Mouse (Mus musculus) heart, postnatal 10 days (tissue): ENCODE measurements at regions not wholly inside any gene's neighbourhood (a gene's known extent, or its start where the extent isn't known, plus 50 kb on each side); places are given as distances from the start of the nearest gene placed in this dataset.

Source experiments
- DNase-seq, 2 experiments: peaks; one replicate each; pipeline ENCODE4 v3.0.0; 2021
- intact Hi-C: fragments of 180-260 bp; cut with DNase I; formaldehyde crosslinking; loops from one replicate; pipeline ENCODE4 v1.15.1; 2025

DNA sequence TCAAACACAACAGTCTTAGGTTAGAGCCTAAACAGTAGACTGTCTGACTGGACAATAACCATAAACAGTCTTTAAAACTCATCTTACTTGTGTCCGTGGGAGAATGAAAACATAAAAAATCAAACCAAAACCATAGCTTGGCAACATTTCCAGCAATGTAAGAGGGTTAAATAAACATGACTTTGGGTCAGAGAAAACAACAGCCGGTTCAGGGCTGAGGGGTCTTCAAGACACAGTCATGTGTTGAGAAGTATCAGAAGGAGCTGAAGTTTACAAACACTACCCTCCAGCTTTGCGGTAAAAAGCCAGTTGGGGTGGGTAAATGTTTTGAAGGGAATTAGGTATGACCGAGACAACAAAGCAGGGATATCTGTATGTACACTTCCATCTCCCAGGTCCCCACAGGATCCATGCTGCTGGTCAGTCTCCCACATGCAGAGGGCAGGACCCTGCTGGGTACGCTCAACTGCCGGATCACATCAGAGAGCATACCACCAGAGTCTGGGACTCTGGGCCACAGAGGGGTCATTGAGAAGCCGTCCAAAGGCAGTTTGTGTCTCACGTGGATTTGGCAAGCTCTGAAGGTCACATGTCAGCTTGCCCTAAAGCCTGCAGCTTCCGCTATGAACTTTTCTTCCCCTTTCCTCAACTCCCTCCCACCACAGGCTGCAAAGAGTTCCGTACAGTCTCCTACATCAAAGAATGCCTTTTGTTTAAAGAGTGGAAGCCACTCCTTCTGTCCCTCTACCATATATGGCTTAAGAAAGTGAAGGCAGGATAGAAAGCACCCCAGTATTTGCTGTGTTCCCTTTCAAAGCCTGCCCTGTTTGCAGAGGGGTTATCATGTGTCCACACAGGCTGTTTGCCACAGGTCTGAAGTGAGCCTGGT is 103.9 kb upstream of the Thbs1 start:
- intact Hi-C loops: no loop called here
- DNase-seq: peak; percentile 33 to 41

DNA sequence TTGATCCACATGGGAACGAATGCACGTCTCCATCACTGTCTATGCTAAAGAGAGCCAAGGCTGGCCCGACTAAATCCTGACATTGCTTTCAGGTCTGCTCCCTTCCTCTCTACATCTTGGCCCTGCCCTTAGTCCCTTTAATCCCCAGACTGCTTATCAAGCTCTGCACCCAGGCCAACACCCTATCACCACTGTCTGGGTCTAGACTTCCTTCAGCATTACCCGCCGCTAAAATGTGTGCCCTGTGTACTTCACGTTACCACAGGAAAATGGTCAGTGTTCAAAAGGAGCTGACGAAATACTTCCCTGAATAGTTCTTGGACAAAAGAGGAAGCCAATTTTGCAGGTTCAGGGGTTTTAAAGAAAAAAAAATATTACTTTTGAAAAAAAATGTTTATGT is 100.0 kb upstream of the Thbs1 start:
- intact Hi-C loops: no loop called here
- no peak for DNase-seq

DNA sequence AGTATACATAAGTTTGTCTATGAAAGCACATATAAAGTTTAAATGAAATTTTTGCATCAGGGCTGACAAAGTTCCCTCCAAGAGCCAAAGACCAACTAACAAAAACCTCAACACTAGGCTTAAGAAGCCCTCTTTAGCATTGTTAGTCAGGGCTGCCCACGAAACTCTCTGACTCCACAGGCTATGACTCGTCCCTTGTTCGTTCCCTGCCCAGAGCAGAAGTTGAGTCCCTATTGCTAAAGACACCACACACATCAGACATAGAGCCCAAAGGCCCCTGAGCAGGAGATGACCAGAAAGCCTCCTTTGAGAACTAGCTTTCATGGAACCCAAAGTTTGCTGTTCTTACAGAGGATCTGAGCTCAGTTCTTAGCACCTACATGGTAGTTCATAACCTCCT is 99.5 kb upstream of the Thbs1 start:
- intact Hi-C loops: no loop called here
- no peak for DNase-seq

DNA sequence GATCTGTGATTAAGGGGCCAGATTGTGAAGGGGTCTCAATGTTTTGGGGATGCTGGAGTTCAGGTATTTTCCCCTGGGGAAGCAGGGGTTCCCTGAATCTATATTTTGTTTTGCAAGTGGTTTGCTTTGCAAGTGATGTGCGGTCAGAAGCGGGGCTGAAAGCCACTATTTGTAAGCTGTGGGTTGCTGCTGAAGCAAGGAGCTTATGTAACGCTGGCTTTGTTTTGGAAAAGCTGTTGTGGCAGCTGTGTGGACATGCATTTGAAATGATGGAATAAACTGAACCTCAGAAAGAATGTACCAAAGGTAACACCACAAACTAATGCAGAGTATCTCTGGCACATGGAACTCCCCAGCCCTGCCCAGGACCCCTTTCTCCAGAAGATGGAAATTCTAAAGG is 98.5 kb upstream of the Thbs1 start:
- no peak for DNase-seq
- intact Hi-C loops: no loop called here

DNA sequence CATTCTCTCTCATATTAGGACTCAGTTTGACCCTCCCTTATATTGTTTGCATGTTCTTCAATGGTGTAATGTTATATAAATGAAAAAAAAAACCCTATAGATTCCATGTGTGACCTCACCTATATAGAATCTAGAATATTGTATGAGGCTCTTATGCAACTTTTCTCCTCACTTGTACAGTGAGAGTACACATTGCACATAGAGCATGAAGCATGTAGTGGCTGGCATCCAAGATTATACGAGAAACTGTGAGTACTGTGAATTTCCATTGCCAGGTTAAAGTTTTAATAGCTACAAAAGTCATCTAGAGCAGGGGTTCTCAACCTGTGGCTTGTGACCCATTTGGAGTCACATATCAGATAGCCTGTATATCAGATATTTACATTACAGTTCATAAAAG is 96.5 kb upstream of the Thbs1 start:
- DNase-seq: no peak
- intact Hi-C loops: no loop called here

DNA sequence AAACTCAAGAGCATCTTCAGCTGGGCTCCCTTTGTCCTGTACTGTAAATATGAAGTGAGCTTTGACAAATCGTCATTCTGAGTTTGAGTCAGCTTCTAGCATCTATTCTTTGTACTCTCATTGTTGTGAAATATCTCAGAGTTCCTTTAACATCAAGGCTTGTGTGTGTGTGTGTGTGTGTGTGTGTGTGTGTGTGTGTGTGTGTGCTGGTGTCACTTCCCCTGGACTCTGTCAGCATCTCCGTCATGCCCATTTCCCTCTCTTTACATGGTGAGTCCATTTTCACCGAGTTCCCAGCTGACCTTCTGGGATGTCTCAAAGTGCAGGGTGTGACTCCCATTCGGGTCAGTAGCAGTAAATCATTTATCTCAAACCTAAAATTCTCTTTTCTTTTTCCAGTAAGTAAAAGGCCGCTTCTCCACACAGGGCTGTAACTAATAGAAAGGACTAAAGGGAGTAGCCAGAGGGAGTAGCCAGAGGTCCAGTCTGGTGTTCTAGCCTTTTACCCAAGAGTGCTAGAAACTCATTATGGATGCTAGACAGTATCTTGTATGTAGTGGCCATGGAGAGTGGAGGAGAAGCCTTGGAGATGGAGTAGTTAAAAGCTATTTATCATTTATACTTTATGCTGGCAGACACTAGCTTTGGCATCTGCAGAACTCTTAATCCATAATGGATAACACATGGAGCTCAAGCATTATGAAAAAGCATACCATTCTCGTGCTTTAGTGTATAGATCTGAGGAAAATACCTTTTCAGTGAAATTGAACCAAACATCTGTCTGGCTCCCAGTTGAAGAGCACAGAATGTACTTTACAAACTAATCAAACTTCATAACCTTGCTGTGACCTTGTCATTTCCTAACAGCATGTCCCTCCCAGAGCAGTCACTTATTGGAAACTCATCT is 85.6 kb upstream of the Thbs1 start:
- intact Hi-C loops: no loop called here

DNA sequence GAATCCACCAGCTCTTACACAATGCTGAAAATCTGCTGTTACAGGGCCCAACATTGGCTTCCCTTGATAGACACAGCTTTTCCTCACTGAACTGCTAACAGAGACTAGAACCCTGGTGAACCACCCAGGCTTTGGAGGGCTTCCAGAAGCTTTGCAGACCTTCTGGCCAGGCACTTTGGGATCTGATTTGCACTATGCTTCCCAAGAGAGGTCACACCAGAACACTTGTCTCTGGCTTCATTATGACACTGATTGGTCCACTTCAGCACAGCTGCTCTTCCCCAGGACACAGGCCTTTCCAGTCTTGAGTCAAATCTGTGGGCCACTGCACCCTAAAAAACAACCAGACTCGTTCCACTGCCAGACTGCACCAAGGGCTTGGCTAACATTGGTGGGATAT is 82.8 kb upstream of the Thbs1 start:
- intact Hi-C loops: no loop called here
- peak; percentile 33 to 35 for DNase-seq

More for the DNA sequence above, 85.6 kb upstream of the Thbs1 start:
- DNase-seq: no peak

DNA sequence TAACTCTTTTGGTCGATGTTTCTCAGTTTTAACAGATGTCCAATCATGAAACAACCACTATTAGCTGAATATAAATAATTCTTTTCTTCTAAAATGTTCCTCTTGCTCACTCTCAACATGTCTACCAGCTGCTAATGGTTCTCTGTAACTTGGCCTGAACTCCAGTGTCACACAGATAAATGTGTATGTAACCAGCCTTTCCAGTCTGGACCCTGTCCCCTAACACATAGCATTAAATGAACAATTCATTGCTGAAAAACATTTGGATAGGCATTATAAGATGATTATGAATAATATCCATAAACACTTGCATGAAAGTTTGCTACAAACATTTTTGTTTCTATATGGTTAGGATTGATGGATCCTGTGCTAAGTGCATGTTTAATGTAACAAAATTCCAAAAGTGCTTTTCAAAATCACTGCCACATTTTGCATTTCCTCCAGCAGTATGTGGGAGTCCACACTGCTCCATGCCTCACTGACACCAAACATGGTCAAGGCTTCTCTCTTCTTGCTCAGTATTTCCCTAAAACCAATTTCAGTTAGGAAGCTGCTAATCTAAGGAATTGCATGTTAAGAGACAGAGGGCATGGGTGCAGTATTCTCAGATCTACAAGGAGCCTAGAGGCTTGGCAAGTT is 82.1 kb upstream of the Thbs1 start:
- intact Hi-C loops: no loop called here
- no peak for DNase-seq

DNA sequence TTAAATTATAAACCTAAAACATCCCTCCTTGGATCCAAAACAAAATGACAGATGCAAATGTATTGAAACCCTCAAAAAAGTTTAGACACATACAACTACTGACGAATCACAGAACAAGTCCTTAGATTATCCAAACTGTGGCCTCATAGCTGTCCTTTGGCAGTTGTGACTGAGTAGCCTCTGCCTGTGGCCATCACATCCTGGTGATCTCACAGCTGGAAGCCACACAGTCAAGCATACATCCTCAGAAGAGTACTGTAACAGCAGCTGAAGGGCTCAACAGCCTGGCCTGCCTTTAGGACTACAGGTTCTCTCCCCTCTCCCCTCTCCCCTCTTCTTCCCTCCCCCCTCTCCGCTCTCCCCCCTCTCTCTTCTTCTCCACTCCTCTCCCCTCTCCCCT is 80.0 kb upstream of the Thbs1 start:
- intact Hi-C loops: no loop called here
- DNase-seq: no peak

DNA sequence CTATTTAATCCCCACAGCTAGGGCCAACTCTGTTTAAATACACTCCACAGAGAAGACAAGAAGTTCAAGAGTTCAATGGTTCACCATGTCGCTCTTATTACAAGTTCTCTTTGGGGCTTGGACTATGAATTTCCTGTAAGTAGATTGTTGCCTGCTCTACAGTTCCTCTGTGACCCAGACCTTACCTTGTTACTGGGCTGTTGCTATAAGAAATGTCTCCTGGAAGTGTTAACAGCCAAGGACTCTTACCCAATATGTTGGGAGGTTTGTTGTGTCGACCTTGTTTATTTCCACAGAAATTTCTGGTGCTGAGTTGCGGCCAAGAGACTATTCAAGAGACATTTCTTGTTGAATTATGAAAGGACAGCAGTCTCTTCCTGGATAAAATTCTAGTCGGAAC is 78.3 kb upstream of the Thbs1 start:
- intact Hi-C loops: no loop called here
- DNase-seq: no peak

DNA sequence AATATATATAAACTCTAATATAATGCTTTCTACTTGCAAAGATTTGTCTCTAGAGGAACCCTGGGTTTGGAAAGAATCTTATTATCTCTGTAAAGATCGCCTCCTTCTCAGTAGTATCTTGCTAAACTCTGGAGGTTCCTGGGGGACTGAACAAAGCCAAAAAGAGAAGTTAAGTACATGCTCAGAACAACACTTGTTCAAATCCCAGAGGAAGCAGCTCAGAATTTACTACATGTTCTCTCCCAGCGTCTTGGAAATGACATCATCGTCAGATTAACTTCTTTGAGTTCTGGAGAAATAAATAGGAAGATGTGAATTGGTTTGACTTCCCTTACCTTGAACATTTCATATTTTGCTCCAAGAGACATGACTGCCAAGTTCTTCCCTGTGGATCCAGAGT is 77.7 kb upstream of the Thbs1 start:
- intact Hi-C loops: no loop called here
- no peak for DNase-seq

DNA sequence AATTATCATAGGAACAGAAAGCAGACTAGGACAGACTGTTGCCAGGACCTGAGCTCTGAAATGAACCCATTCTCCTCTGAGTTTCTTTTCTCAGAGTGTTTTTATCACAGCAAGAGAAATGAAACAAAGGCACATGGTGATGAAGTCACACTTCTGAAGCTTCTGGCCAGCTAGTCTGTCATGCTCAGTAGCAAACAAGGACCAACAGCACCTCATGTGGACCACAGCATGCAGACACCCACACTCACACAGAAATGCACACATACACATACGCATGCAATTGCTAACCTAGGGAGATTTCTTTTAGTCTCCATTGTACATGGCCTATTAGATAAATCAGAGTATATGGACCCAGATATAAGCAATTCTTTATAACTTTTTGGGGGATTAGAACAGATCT is 76.3 kb upstream of the Thbs1 start:
- intact Hi-C loops: no loop called here
- no peak for DNase-seq

DNA sequence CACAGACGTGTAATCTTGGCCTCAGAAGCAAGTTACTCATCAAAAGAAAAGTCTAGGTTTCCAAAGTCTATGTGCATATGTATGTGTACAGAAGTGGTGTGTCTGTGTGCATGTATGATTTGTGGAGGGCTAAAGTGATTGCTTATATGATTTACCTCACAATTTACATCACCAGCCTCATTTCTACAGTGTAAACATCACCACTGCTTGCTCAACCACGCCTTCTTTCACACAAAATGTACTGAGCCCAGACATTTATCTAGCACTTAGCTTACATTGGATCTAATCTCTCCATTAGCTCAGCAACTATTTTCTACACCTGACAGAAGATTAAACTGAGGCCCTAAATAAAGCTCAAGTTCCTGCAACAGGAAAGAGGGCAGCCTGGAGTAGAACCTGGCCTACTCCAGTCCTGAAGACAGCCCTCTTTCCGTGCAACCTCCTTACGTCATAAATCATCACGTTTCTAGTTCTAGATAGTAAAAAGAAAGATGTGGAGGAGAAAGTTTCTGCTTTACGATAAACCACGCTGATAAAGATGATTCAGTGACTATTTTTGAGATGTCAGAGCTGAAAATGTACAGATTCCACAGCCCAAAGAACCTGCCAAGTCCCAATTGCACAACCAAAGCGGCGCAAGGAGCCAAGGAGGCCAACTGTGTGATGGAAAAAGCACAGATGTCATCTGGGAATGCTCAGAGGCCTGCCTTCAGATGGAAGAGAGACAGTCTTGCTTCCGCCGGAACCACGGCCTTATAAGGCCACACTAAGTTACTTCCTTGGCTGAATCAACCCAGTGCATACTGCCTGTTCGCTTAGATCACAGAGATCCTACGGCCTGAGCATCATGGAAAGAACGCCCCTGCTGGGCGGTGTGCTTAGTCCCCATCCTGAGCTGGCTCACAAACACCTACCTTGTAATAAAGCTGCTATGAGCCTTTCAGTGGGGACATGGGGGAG is 72.5 kb upstream of the Thbs1 start:
- intact Hi-C loops: no loop called here
- peak; percentile 73 to 85 for DNase-seq

DNA sequence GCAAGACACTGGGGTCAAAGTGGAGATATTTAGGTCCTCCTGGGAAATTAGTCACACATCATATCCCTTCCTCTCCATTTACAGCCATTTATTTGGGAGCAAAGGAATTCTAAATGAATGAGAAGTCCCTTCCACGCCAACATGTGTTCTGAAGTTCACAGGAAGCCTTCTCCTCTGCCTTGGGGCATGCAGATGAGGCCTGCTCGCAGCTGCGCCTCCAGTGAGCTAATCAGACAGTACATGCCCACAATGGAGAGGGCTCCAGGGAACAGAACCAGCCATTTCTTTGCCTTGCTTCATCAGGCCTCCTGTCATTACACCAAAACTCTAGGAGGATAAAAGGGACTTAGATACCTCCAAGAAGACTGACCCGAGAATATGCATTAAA is 71.9 kb upstream of the Thbs1 start:
- peak in 1 of 2 experiments; percentile 41 for DNase-seq

DNA sequence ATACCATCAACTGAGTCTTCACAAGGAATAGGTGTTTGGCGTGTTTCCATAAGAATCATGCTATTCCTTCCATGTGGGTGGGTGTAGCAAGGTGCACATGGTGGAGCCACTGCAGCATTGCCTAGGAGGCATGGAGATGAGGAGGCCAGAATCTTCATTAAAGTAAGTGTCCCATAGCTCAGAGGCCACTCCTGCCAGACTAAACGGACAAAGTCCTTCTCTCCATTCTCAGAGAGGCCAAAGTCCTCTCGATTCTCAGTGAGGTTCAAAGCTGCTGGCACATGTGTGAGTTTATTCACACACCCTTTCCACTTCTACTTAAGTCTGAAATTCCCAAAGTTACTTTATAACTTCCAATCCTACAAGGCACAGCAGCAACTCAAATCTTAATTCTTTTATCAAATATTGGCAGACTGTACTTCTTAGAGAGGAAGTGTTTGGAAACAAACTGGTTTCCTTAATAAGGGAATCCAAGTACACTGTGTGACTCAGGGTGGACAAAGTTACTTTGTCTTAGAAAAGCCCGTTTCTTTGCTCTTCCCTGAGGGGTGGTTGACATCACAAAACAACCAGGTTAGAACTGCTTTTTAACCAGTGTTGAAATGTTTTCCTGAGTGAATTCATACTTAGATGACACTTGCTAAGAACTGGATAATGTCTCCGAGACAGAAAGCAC is 69.2 kb upstream of the Thbs1 start:
- no peak for DNase-seq
- intact Hi-C loops: loop anchor here (5.0 kb wide), 1 partner anchor 70 kb away; the partner anchor contains the start of gene Thbs1

More for the DNA sequence above, 71.9 kb upstream of the Thbs1 start:
- intact Hi-C loops: loop anchor here (5.0 kb wide), 1 partner anchor 72 kb away; the partner anchor contains the start of gene Thbs1

DNA sequence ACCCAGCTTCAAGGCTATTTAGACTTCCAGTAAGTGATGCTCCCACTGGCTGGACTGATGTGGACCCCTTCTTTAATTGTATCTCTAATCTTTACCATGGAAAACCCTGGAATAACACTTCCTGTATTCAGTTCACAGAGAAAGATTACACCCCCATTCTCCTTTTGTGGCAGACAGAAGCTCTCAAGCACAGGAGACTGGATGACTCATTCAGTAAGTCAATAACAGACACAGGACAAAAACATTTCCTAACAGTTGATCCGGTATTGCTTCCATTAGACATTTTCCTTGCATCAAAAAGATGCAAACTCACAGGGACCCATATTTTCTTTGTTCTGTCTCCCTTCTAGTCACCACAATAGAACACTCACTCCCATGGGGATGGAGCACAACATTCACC is 67.0 kb upstream of the Thbs1 start:
- intact Hi-C loops: loop anchor here (5.0 kb wide), 1 partner anchor 68 kb away; the partner anchor contains the start of gene Thbs1

DNA sequence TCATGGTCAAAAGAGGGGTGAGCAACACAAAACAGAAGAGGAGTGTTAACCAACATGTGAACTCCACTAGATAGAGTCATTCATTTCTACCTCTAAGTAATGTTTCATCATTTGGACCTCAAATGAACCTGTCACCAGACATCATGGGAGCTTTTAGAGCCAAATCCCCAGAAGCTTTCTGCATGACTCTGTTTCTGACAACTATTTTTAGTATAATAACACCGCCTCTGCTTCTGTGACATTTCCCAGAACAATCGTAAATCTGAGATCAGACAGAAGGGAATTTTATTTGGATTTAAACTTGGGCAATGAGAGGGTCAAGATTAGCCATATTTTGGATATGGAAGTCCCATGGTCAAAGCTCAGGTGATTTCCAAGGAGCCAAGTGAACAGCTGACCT is 61.4 kb upstream of the Thbs1 start:
- DNase-seq: peak in 1 of 2 experiments; percentile 25
- intact Hi-C loops: no loop called here

More for the DNA sequence above, 67.0 kb upstream of the Thbs1 start:
- DNase-seq: no peak

DNA sequence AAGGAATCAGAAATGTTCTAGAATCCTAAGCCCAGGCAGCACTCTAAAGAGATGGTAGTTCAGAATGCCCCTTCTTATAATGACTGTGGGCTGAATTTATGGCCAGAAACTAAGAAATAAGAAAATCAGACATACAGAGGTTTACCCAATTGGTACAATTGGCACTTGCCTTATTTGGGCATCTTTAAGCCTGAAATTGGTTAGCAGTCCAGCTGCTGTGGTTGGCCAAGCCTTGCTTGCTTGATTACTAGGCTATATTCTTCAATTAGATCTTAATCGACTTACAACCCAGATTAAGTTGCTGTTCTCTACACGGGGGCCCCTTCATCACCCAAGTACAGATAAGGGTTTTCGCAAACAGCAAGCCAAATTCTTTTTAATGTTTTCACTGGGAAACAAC is 60.1 kb upstream of the Thbs1 start:
- DNase-seq: no peak
- intact Hi-C loops: no loop called here

DNA sequence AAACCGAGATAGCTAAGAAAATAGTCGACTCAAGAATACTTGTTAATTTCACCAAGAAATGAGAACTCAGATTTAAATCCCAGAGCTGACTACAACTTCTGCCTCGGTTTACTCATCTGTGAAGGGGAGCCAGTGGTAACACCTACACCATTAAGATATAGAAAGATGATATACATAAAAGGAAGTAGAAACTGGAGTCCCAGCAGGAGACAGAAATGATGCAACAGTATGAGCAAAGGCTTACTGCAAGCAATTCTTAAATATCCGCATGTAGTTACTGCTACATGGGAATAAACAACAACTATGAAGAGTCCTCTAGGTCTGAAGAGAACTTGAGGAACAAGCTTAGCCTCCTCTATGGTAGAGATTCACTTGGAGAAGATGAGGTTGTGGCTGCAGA is 58.2 kb upstream of the Thbs1 start:
- DNase-seq: no peak
- intact Hi-C loops: no loop called here
